Mouse (Mus musculus) right cerebral cortex, adult 2 months (tissue): ENCODE data around the gene Stk10.
"Not testable (repeated sequence)": the region's sequence is repeated elsewhere in the genome, so short reads cannot be mapped to it uniquely, and the experiment has no call there.

Experiments used
- DNase-seq, 2 experiments: peaks; one replicate each; pipeline ENCODE4 v3.0.0; 2021 to 2022; ENCODE audit warnings: low spot score in 2 of 2

The Stk10 gene

DNA sequence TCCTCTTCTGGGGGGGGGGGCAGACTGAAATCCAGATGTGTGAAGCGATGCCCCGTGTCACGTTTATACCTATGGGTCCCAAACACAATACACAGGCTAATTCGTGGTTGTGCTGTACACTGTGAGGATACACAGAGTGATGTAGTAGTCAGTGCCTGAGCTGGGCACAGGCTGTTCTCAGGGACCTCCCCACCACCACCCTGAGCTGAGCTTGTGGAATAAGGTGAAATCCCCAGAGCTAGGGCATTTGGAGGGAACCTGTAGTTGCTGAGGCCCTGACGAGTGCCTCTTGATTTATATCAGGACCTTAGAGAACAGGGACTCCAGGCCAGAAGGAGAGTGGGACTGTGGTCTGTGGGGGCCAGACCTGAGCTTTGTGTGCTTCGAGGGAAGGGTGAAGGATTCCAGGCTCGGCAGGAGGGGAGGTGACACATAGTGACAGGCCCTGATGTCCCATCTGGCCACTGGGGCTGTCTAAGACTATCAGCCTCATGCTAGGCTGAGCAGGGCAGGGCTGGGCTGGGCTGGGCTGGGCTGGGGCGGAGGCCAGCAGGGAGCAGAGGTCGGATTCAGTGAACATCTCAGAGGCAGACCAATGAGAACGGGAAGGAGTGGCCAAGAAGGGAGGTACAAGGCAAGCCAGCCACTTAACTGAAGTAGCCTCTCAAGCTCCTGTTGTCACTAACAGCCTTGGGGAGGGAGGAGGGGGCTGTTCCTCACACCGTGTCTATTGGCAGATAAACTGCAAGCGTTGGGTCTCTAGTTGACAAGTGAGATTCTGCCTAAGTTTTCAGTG lies 68.6 kb downstream of the Stk10 start:
- DNase-seq: no peak

DNA sequence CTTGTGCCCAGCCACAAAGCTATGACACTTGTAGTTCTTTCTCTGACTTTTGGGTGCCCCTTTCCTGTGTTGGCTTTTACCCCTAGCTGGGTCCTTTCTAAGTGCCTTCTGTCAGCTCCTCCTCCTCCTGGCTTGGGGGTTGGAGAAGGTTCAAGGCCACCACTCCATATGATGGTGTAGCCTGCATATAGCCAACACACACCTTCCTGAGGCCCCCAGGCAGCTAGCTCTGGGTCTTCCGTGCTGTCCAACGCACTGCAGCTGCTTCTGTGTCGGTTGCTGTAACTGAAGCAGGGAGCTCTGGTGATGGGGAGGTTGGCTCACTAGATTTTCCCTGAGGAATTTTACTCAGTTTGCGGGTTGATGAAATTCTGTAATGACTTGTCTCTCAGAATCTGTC lies 71.6 kb downstream of the Stk10 start:
- no peak for DNase-seq

DNA sequence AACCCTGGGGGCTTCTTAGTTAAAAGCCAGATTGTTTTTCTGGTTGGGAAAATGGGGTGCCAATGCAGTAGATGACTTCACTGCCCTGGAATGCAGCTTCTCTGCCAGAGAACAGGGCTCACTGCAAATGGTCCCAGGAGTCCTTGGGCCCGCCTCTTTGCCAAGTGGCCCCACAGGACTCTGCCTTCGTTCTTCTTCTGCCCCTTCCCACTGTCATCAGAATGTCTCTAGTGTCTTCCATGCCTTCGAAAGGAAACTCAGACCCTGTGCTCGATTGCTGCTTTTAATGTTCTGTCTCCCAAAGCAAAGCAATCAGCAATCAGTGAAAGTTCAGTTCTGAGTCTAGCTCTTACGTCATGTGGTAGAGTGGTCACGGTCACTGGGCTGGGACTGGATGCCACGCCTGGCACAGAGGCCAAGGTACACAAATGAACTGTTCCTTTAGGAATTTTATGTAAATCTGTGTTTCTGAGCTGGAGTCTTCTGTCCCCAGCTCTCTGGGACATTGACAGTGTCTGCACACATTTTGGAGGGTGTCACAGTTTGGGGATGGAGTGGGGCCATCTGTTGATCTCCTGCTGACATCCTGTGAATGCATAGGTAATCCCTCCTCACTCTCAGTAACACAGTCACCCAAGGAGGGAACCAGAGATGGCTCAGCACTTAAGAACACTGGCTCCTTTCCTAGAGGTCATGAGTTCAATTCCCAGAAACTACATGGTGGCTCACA lies 72.2 kb downstream of the Stk10 start:
- no peak for DNase-seq

DNA sequence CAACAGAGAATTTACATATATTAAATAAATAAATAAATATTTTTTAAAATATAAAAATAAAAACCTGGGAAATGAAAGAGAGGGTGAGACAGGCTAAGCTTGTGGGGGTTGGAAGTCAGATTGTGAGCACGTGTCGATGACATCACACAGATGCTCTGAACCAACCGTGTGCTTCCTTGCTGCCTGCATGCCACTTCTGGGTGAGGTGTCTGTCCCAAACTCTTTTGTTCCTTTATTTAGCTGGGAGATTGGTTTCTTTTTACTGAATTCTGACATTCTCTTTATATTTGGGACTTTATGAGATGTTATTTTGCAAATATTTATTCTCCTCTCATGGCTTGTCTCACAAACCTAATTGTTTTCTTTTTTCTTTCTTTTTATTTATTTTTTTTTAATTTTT lies 72.8 kb downstream of the Stk10 start:
- no peak for DNase-seq

DNA sequence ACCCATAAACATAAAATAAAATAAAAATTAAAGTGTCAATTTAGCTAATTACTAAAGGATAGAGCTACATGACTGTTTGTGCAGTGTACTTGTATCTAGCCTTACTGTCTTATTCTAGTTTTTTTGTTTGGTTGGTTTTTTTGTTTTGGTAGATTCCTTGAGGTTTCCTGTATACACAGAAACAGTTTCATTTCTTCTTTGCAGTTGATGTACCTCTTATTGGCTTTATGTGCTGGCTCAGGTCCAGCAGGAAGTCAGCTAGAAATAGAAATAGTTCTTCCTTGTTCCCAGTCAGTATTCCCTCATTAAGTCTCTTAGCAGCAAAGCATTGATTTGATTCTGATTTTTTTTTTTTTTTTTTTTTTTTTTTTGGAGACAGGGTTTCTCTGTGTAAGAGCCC lies 74.2 kb downstream of the Stk10 start:
- no peak for DNase-seq

DNA sequence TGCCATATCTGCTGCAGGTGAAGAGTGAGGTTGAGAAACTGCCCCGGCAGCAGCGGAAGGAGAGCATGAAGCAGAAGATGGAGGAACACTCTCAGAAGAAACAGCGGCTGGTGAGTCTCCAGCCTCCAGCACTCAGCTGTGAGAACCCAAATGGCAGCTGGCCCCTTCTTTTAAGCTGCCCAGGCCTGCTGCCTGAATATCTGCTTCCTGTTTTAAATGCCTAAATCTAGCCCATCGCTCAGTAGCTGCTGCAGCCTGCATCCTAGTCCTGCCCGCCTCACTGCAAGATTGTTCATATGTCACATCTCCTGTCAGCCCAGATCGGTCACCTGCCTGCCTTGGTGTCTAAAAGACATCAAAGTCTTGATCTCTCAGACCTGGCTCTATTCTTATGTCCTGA lies 77.5 kb downstream of the Stk10 start:
- DNase-seq: no peak

DNA sequence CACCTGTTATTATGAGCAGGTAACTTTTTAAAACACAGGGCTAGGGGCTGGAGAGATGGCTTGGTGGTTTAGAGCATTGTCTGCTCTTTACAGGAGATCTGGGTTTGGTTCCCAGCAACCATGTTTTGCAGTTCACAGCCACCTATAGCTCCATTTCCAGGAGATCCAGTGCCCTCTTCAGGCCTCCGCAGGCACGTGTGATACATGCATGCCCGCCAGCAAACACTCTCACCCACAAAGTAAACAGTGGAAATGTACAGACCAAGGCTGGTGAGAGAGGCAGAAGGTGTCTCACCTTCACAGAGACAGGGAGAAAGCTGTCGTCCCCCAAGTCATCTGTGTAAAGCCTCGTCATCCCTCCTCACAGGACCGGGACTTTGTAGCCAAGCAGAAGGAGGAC lies 79.2 kb downstream of the Stk10 start:
- DNase-seq: no peak

DNA sequence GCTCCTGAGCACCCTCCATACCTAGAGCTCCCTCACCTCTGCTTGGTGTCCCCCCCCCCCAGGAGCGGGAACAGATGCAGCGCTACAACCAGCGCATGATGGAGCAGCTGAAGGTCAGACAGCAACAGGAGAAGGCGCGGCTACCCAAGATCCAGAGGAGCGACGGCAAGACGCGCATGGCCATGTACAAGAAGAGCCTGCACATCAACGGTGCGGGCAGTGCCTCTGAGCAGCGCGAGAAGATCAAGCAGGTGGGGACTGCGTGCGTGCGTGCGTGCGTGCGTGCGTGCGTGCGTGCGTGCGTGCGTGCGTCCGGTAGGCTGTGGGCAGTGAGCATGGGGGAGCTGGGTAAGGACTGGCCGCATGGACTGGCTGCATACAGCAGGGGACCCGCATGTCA lies 81.4 kb downstream of the Stk10 start:
- no peak for DNase-seq

DNA sequence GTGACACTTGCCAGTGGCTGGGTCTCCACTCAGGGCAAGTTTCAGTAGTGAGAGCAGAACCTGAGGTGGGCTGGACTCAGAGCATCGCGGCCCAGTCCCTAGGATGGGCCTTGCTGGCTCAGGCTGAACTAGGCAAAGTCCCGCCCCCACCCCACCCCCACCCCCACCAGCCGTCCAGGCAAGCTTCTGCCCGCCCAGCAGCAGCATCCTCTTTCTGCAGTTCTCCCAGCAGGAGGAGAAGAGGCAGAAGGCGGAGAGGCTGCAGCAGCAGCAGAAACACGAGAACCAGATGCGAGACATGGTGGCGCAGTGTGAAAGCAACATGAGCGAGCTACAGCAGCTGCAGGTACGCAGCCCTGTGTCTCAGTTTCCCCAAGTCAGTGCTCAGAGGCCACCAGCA lies 82.5 kb downstream of the Stk10 start:
- DNase-seq: no peak

DNA sequence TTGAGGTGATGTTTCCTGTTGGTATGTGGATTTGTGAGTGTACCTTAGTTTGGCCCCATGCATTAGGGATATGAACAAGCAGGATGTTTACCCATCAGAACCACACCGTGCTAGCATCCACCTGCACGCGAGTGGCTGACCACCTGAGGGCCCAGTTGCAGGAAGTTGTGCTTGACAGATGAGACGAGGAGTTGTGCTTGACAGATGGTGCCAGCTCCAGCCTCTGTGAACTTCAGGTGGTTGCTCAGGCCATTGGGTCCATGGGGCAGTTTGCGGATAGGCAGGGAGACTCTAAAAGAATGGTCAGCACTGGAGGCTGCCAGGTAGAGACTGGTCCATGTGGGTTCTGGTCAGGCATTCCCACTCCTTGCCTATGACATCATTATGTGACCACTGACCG lies 83.0 kb downstream of the Stk10 start:
- no peak for DNase-seq

DNA sequence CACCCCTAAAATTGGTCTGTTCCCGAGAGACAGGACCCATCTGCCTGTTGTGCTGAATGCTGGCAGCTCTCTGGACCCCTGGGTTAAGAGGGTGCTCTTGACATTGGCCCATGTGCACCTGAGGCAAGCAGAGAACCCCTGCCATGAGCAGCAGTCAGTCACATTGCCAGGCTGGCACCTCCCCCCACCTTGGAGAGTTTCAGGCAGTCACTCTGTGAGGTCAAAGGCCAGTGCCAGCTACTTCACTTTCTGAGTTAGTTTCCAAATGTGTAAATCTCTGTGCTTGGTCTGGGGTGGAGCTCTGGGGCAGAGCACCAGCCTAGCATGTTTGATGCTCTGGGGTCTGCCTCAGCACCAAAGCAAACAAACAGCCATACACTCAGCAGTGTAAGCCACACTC lies 84.9 kb downstream of the Stk10 start:
- no peak for DNase-seq

DNA sequence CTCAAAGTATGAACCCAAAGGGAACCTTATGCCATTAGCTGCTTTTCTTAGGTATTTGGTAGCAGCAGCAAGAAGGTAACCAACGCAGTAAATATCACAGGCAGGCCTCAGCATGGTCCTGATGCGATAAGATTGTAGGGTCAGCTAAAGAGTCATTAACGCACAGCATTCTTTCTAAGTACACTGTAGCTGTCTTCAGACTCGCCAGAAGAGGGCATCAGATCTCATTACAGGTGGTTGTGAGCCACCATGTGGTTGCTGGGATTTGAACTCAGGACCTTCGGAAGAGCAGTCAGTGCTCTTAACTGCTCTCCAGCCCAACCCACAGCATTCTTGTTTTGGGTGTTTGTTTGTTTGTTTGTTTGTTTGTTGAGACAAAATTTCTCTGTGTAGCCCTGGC lies 85.5 kb downstream of the Stk10 start:
- not testable (repeated sequence) for DNase-seq

DNA sequence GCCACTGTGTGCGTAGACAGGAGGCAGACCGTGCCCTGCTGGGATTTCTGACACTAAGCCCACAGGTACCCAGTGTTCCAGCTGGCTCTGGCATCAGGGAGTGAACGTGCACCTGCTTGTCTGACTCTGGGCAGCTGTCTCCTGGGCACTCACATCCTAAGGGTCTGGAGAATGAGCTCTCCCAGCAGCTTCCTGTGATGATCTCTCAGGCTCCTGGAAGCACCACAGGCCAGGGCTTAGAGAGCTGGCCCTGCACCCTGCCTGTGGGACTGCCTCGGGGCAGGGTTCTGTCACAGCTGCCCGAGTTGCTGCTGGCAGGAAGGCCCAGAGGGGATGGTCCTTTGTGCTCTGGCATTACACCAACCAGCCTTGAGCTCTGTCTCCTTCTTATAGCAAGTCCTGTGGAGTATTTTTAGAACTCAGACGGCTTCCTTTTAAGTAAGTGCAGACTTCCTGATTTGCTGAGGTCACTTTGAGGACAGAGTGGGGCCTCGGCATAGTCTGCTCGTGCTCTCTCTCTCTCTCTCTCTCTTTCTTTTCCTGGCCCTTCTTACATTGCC lies 86.2 kb downstream of the Stk10 start:
- no peak for DNase-seq

DNA sequence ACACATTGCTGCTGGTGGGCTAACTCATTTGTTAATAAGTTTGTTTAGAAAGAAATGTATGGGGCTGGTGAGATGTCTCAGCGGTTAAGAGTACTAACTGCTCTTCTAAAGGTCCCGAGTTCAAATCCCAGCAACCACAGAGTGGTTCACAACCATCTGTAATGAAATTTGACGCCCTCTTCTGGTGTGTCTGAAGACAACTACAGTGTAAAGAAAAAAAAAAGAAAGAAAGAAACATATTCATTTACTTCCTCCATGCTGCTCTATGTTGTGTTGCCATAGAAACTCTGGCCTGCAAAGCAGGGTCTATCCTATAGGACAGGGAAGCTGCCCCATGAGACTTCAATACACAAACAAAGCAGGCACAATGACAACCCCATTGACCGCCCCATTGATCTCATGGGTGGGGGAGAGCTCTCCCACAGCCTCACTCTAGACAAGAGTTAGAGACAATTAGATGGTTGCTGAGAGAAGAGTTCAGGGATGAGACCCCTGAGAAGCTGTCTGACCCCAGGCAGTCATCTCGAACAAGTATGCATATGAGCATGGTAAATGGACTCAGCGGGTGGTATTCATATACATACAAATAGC lies 86.9 kb downstream of the Stk10 start:
- DNase-seq: no peak

DNA sequence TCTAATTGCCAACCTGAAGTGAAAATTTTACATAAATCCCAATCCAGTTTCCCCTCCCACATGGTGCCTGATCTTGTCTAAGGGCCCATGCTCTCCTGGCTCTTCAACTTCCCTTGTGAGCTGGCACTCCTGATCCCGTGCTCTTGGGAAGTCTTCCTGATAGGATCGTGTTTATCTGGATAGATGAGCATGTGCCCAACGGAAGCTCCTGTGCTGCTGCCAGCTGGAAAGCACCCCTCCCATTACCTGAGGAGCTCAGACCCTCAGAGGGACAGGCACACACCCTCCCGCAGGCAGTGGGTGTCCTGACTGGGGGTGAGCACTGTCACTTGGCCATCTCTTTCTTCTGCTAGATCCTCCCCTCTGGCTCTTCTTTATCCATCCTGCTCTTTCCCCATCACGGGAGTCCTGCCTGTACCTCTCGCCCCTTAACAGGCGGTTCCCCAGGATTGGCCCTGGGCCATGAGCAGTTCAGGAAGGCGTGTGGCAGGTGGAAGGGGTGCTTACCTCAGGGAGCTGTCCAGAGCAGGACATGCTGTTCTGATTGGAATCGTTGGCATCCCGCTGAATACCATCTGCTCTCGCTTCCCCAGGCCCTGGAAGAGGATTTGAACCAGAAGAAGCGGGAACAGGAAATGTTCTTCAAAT lies 88.8 kb downstream of the Stk10 start:
- DNase-seq: no peak

DNA sequence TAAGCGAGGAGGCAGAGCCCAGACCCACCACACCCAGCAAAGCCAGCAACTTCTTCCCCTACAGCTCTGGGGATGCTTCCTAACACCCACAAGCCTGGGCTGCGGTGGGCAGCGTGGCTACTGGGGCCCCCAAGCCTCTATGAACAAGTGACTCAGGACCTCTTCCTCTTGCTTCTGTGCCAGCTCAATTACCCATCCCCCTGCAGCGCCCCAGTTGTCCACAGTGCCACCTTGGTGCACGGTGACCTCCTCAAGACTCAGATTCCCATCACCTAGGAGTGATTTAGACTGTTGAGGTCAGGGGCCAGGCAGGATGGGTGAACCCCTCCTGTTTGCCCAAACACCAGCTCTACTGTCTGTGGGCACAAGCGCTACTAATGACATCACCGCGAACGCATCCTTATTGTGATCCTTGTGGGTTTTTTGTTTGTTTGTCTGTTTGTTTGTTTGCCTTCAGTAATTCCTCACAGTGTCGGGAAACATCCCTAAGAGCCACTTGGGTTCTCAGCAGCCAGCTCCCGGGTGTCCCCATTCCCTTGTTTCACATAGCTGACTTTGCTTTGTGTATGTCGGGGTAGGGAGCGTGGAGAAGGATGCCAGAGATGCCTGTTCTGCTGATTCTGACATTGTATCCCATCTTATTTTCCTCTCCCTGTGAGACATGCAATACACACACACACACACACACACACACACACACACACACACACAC lies 89.5 kb downstream of the Stk10 start:
- DNase-seq: no peak

DNA sequence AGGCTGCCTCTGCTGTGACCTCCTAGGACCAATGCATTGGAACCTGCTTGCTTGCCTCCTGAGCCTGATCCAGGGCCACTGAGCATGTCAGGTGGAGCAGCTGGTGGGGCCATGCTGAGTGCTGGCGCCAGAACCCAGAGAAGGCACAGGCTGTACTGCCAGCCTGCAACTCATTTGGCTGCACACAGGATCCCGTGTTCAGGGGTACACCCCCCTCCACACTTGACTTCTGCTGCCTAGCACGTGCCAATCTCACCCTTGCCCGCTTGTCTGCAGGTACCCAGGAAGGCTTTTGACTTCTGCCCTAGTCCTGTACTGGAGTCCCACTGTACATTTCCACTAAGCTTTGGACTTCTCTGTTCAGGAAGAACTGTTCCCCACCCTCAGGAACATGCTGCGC lies 90.1 kb downstream of the Stk10 start:
- no peak for DNase-seq

DNA sequence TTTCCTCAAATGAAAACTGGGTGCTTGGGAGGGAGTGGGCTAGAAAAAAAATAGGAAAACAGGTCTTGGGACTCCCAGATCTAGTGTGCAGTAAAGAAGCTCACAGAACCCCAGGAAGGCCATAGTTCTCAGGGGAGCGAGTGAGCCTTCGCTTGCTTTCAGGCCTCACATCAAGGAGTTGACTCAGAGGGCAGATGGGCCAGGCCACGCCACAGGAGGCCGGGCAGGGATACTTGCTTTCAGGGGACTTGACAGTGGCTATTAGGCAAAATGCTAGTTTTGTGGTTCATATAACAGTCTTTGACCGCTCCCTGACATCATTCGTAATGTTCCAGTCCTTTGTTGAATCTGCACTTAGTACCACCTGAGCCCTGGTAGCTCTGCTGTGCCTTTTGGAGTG lies 90.8 kb downstream of the Stk10 start:
- no peak for DNase-seq

DNA sequence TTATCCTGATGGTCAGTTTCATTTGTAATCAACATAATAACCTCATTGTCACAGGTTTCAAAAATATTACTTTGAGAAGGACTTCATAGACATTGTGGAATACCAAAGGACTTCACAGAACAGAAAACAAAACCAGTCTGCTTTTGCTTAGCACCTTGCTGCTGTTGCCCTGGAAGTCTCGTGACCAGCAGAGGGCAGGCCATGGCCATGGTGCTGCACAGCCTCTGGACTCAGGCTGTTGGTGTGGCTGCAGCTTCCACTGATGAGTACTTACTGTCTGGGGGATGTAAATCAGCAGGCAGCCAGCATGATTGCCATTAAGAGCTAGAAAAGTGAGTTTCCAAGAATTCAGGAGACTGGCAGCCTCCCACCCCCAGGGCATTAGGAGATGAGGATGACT lies 92.6 kb downstream of the Stk10 start:
- peak; percentile 57 to 65 for DNase-seq

DNA sequence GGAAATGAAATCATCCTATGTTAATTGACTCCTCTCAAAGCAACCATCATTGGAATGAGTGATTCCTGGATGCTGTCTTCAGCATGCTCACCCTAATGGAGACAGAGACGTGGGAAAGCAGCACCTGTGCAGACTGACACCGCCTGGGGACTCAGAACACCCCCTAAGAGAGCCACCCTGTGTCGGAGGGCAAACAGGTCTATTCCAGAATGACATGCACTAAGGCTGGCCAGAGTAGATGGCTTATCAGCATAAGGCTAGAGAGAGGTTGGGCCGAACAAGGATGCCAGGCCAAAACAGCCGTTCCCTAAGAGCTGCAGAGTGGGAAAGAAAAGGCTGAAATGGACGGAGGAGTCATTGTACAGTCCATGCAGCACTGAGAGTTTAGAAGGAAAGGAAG lies 93.0 kb downstream of the Stk10 start:
- no peak for DNase-seq

DNA sequence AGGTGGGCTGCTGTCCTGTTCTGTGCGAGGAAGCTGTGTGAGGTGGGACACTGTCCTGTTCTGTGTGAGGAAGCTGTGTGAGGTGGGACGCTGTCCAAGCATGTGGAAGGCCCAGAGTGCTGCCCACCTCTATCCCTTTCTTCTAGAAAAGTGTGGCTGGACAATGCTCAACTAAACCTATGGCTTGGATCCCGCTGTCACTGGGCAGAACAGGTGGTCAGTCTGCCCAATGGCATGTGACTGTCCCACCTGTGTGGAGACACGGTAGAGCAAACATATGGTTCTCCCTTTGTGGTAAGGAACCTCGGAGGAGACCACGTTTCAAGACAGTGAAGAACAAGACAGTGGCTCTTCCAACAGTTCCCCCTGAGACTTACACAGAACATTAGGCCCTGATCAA lies 94.8 kb downstream of the Stk10 start:
- no peak for DNase-seq
